ENCODE assay signal across 17 mouse cellular contexts in genomic region chr7:116963839-116964238, GRCm38 (mm10).
A peak's percentile ranks its signal among the peaks of the same experiment; 100 is the strongest.
DNase-seq lines count a peak whose midpoint lies in the region; ATAC-seq lines count a peak whose summit lies in the region.
"Had no signal": no experiment of that assay in that cellular context is flagged by ENCODE, and none has a peak within 500 bp of the region (broad histone marks: within the 10 kb centered on the region; RNA-seq: fewer than 3 reads in every experiment).

No protein-coding gene starts in this region.

- H3K9me3 ChIP-seq in forebrain, embryonic 14.5 days (replicated peaks; ENCODE audit: control insufficient read depth, low read length): no peaks in the 10 kb centered on the region
- no peaks in the 10 kb centered on the region for H3K9me3 ChIP-seq in forebrain, embryonic 16.5 days (ENCODE audit: control insufficient read depth, low read length)
- no peaks in the 10 kb centered on the region for H3K9me3 ChIP-seq in limb, embryonic 11.5 days (ENCODE audit: control insufficient read depth, low read length)
- H3K9me3 ChIP-seq in limb, embryonic 10.5 days (replicated peaks): no peaks in the 10 kb centered on the region
- H3K9me3 ChIP-seq: embryonic facial prominence, embryonic 12.5 days; neural tube, embryonic 13.5 days had no signal

- H3K9ac ChIP-seq in forebrain, embryonic 14.5 days (ENCODE audit: low read length): no peak overlapping the region
- no peak overlapping the region for H3K9ac ChIP-seq in forebrain, embryonic 16.5 days (replicated peaks; ENCODE audit: low read depth, low read length)
- H3K9ac ChIP-seq in limb, embryonic 11.5 days (ENCODE audit: low read length): no peak overlapping the region
- H3K9ac ChIP-seq: embryonic facial prominence, embryonic 12.5 days; neural tube, embryonic 13.5 days had no signal

- H3K36me3 ChIP-seq in forebrain, embryonic 14.5 days (ENCODE audit: control insufficient read depth, insufficient read depth, low read length): no peaks in the 10 kb centered on the region
- no peaks in the 10 kb centered on the region for H3K36me3 ChIP-seq in forebrain, embryonic 16.5 days (ENCODE audit: control insufficient read depth, insufficient read depth)
- no peaks in the 10 kb centered on the region for H3K36me3 ChIP-seq in limb, embryonic 11.5 days (ENCODE audit: control insufficient read depth, insufficient read depth, low read length)
- no peaks in the 10 kb centered on the region for H3K36me3 ChIP-seq in limb, embryonic 10.5 days
- H3K36me3 ChIP-seq: embryonic facial prominence, embryonic 12.5 days; neural tube, embryonic 13.5 days had no signal

- 63% methylated on average over 6 of the region's 6 CpGs for WGBS in forebrain, embryonic 14.5 days
- 50% methylated on average over 6 of the region's 6 CpGs for WGBS in forebrain, embryonic 16.5 days
- 54% methylated on average over 6 of the region's 6 CpGs for WGBS in limb, embryonic 11.5 days
- 77% methylated on average over 6 of the region's 6 CpGs for WGBS in limb, embryonic 10.5 days

- H3K4me2 ChIP-seq in forebrain, embryonic 14.5 days (ENCODE audit: low read length): no peak overlapping the region
- no peak overlapping the region for H3K4me2 ChIP-seq in forebrain, embryonic 16.5 days (ENCODE audit: low read length)
- H3K4me2 ChIP-seq in limb, embryonic 11.5 days (ENCODE audit: low read depth, severe bottlenecking): no peak overlapping the region
- H3K4me2 ChIP-seq: embryonic facial prominence, embryonic 12.5 days; neural tube, embryonic 13.5 days had no signal

- H3K4me1 ChIP-seq in forebrain, embryonic 14.5 days (ENCODE audit: control insufficient read depth, insufficient read depth, low read length): no peaks in the 10 kb centered on the region
- H3K4me1 ChIP-seq in forebrain, embryonic 16.5 days (replicated peaks; ENCODE audit: control insufficient read depth, insufficient read depth, low read length): no peaks in the 10 kb centered on the region
- H3K4me1 ChIP-seq in limb, embryonic 11.5 days (ENCODE audit: control insufficient read depth, insufficient read depth, low read length): no peaks in the 10 kb centered on the region
- no peaks in the 10 kb centered on the region for H3K4me1 ChIP-seq in limb, embryonic 10.5 days
- H3K4me1 ChIP-seq: embryonic facial prominence, embryonic 12.5 days; neural tube, embryonic 13.5 days had no signal

- no peak overlapping the region for H3K27ac ChIP-seq in forebrain, embryonic 14.5 days (ENCODE audit: low read depth, low read length)
- no peak overlapping the region for H3K27ac ChIP-seq in forebrain, embryonic 16.5 days (ENCODE audit: low read length)
- no peak overlapping the region for H3K27ac ChIP-seq in limb, embryonic 11.5 days (replicated peaks; ENCODE audit: low read depth, low read length)
- H3K27ac ChIP-seq in limb, embryonic 10.5 days: no peak overlapping the region
- H3K27ac ChIP-seq: embryonic facial prominence, embryonic 12.5 days; heart, adult 2 months; left cerebral cortex, adult 2 months; neural tube, embryonic 13.5 days; stomach, postnatal 0 days had no signal

- H3K4me3 ChIP-seq in forebrain, embryonic 14.5 days (ENCODE audit: low read depth, low read length): no peak overlapping the region
- H3K4me3 ChIP-seq in forebrain, embryonic 16.5 days (replicated peaks; ENCODE audit: low read length): no peak overlapping the region
- H3K4me3 ChIP-seq in limb, embryonic 11.5 days (ENCODE audit: low read depth, low read length): no peak overlapping the region
- no peak overlapping the region for H3K4me3 ChIP-seq in limb, embryonic 10.5 days
- H3K4me3 ChIP-seq: embryonic facial prominence, embryonic 12.5 days; heart, adult 2 months; left cerebral cortex, adult 2 months; neural tube, embryonic 13.5 days had no signal

- peak; percentile 16 for DNase-seq in forebrain, embryonic 14.5 days (ENCODE audit: low spot score)
- DNase-seq in limb, embryonic 11.5 days (ENCODE audit: low spot score): peak; percentile 16
- no peak for DNase-seq in limb, embryonic 10.5 days (ENCODE audit: low spot score)
- DNase-seq in layer of hippocampus, adult 8-10 months (ENCODE audit: low spot score in 2 of 2): peak; percentile 50
- DNase-seq in right cerebral cortex, postnatal 10 days (ENCODE audit: low spot score in 2 of 2): peak; percentile 61 to 71
- no peak for DNase-seq in kidney, postnatal 14 days
- DNase-seq: cerebellum, adult 11-12 months; heart, adult 2 months; thymus, postnatal 25 days had no signal

- ATAC-seq in forebrain, embryonic 14.5 days: no peak
- ATAC-seq in forebrain, embryonic 16.5 days: no peak
- ATAC-seq in limb, embryonic 11.5 days (ENCODE audit: insufficient number of reproducible peaks, low FRiP score, low TSS enrichment, low read depth): no peak
- ATAC-seq in cerebellum, adult (ENCODE audit: insufficient number of reproducible peaks, low FRiP score, low TSS enrichment): no peak
- ATAC-seq: hindbrain, embryonic 16.5 days had no signal

- H3K27me3 ChIP-seq in forebrain, embryonic 14.5 days (replicated peaks; ENCODE audit: control insufficient read depth, insufficient read depth, low read length): no peaks in the 10 kb centered on the region
- no peaks in the 10 kb centered on the region for H3K27me3 ChIP-seq in forebrain, embryonic 16.5 days (replicated peaks; ENCODE audit: control insufficient read depth, insufficient read depth, low read length)
- no peaks in the 10 kb centered on the region for H3K27me3 ChIP-seq in limb, embryonic 11.5 days (ENCODE audit: control insufficient read depth, insufficient read depth, low read length)
- H3K27me3 ChIP-seq in limb, embryonic 10.5 days (ENCODE audit: low read depth, poor library complexity, severe bottlenecking): no peaks in the 10 kb centered on the region
- H3K27me3 ChIP-seq: CH12.LX; embryonic facial prominence, embryonic 12.5 days; neural tube, embryonic 13.5 days had no signal

Comparison
In these comparisons a context has a peak if more than half of its experiments do, and no peak if none do; other contexts are left out.
1. DNase-seq: peak in forebrain, embryonic 14.5 days (single experiment), limb, embryonic 11.5 days (single experiment), layer of hippocampus, adult 8-10 months (2 of 2) and right cerebral cortex, postnatal 10 days (2 of 2); none in limb, embryonic 10.5 days (single experiment) and kidney, postnatal 14 days (single experiment).